Mouse (Mus musculus) ES-E14 (cell line): Measurements from ENCODE around the gene Parvb. TPM values are rescaled to one million over a fixed set of nuclear protein-coding genes. Genes with fewer than 3 reads are reported as not detected.

Experiments
- DNase-seq: peaks from one replicate; pipeline ENCODE4 v3.0.0-alpha.2; 2013; ENCODE audit warnings: low read depth, low spot score
- H3K27ac ChIP-seq: 2 replicates; pipeline ENCODE4 v1.5.1; 2012; ENCODE audit warnings: low read depth, mild to moderate bottlenecking, low read length, moderate library complexity, mixed read lengths; ENCODE audit not compliant: poor library complexity, insufficient read depth, severe bottlenecking
- H3K36me3 ChIP-seq: 2 replicates; pipeline ENCODE4 v1.6.1; 2012; ENCODE audit warnings: mild to moderate bottlenecking, low read length, moderate library complexity, mixed read lengths; ENCODE audit not compliant: control insufficient read depth, poor library complexity, insufficient read depth, severe bottlenecking
- H3K4me1 ChIP-seq, 2 experiments: fragments of 150-350 bp in 1 of 2; sonication (generic) in 1 of 2; 2 replicates each; pipeline ENCODE4 v1.6.1; 2012; ENCODE audit warnings: low read length in 2 of 2, mild to moderate bottlenecking in 1 of 2, mixed read lengths in 1 of 2; ENCODE audit not compliant: control insufficient read depth in 2 of 2, insufficient read depth in 2 of 2, poor library complexity in 1 of 2
- H3K4me3 ChIP-seq, 2 experiments: fragments of 150-350 bp in 1 of 2; sonication (generic) in 1 of 2; 2 replicates each; pipeline ENCODE4 v1.5.1; 2012; ENCODE audit warnings: low read length in 2 of 2, low read depth in 1 of 2, mild to moderate bottlenecking in 1 of 2, mixed read lengths in 1 of 2; ENCODE audit not compliant: insufficient read depth in 1 of 2, poor library complexity in 1 of 2, severe bottlenecking in 1 of 2
- H3K9ac ChIP-seq: 2 replicates; pipeline ENCODE4 v1.6.1; 2012; ENCODE audit warnings: low read depth, mild to moderate bottlenecking, low read length, mixed read lengths; ENCODE audit not compliant: poor library complexity, insufficient read depth, severe bottlenecking
- H3K9me3 ChIP-seq: fragments of 150-350 bp; sonication (generic); 2 replicates; pipeline ENCODE4 v1.6.1; 2012; ENCODE audit warnings: low read depth, mild to moderate bottlenecking, low read length; ENCODE audit not compliant: control insufficient read depth, insufficient read depth
- CHD2 ChIP-seq: IDR thresholded peaks from 2 replicates; pipeline ENCODE4 v1.6.1; 2014; ENCODE audit warnings: mild to moderate bottlenecking, low read depth, low read length, inconsistent platforms
- HCFC1 ChIP-seq: IDR thresholded peaks from 2 replicates; pipeline ENCODE4 v1.6.1; 2012; ENCODE audit warnings: low read length, inconsistent platforms, borderline replicate concordance; ENCODE audit not compliant: insufficient read depth
- MAFK ChIP-seq: IDR thresholded peaks from 2 replicates; pipeline ENCODE4 v1.6.1; 2014; ENCODE audit warnings: mild to moderate bottlenecking, low read depth, low read length, inconsistent platforms; ENCODE audit not compliant: insufficient read depth
- ZC3H11A ChIP-seq: IDR thresholded peaks from 2 replicates; pipeline ENCODE4 v1.6.1; 2012; ENCODE audit warnings: low read depth, mild to moderate bottlenecking, inconsistent platforms, low read length, borderline replicate concordance
- ZNF384 ChIP-seq: IDR thresholded peaks from 2 replicates; pipeline ENCODE4 v1.6.1; 2012; ENCODE audit warnings: low read depth, low read length, inconsistent platforms
- in situ Hi-C, 2 experiments: fragments of 600-800 bp; cut with MboI; formaldehyde crosslinking; loops; one replicate each; pipeline ENCODE4 v1.15.1; 2025; ENCODE audit warnings: low sequenced_read_pairs in 2 of 2, inconsistent platforms in 1 of 2; ENCODE audit not compliant: unreplicated experiment in 2 of 2
- total RNA-seq: library from RNA; depleted of rRNA; stranded (reverse); fragments of 300-350 nt; gene quantifications from 2 replicates; pipeline ENCODE4 v1.2.3, GENCODE M21; 2012

Parvb gene
- total RNA-seq, 1 experiment, result 10.8 TPM

DNA sequence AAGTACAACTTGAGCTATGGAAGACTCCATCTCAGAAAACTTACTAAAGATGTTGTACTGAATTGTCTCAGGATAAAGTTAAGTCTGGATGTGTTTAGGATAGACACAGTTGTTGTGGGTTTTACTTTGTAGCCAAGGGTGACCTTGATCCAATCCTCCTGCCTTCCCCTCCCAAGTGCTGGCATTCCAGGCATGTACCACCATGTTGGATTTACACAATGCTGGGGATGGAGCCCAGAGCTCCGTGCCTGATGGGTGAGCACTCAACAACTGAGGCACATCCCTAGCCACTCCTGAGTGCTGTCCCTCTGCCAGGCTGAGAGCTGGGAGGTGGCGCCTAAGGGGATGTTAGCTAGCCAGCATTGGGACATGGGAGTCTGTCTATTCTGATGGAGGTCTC, 16.6 kb upstream of the Parvb start:
- H3K4me3 ChIP-seq, result no peak overlapping the region
- H3K9me3 ChIP-seq, result no peaks in the 10 kb centered on the region
- H3K27ac ChIP-seq, result no peak overlapping the region
- peaks cover 35% of the 10 kb centered on the region for H3K36me3 ChIP-seq
- TF ChIP-seq MAFK (no peak), HCFC1 (no peak)
- no peak overlapping the region for H3K9ac ChIP-seq
- peaks cover 0 to 23% of the 10 kb centered on the region in 2 experiments; a peak in 3 of 4 replicates for H3K4me1 ChIP-seq
- in situ Hi-C loops, result no loop called here
- no peak for DNase-seq

DNA sequence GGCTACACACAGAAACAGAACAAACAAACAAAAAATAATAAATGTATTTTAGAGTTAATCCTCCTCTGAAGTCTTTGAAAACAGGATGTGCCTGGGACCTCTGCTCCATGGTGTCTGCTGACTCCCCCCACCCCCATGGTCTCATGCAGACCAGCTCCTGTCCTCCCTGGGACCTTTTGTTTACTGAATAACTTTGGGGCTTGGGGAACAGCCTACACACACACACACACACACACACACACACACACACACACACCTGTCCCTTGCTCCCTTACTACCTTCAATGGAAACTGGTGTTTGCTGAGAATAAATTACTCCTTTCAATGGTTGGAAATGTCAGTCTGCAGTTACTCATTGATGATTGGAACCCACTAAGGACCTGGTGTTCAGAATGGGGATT, 15.8 kb upstream of the Parvb start:
- no peak for DNase-seq
- Histone ChIP-seq H3K36me3 (peaks cover 27% of the 10 kb centered on the region), H3K27ac (no peak overlapping the region), H3K9me3 (no peaks in the 10 kb centered on the region), H3K4me3 (no peak overlapping the region), H3K4me1 (peaks cover 0 to 19% of the 10 kb centered on the region in 2 experiments; a peak in 3 of 4 replicates), H3K9ac (no peak overlapping the region)
- in situ Hi-C loops, result no loop called here
- no peak for TF ChIP-seq MAFK
- TF ChIP-seq ZC3H11A, result no peak
- TF ChIP-seq CHD2, result no peak
- TF ChIP-seq HCFC1, result no peak
- TF ChIP-seq ZNF384, result no peak

DNA sequence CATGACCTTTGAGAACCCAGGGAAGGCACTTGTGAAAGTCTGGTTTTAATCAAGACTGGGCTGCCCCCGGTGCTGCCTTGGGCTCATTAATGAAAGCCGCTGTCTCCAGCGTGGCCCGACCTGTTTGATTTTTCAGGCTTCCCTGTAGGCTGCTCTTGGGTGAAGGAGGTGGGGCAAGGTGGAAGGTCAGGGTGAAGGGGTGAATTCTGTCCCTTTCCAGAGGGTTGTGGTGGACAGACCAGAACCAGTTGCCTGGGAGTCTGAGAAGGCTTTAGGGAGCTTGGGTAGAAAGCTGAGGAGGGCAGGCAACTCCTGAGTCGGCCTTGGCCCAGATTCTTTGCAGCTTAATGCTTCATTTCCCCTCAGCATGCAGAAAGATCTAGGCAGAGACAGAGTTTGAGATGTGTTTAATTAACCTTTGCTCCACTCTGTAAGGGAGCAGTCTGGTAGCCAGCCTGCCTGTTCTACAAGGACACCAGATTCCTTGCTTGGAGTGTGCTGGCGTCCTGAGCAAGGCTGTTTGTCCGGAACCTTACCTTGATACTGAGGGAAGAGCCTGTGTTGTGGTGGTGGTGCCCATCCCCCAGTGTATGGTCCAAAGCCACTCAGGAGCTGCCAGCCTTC, 15.3 kb upstream of the Parvb start:
- in situ Hi-C loops, result no loop called here
- Histone ChIP-seq H3K27ac (no peak overlapping the region), H3K9me3 (no peaks in the 10 kb centered on the region), H3K36me3 (peaks cover 23% of the 10 kb centered on the region), H3K9ac (no peak overlapping the region), H3K4me1 (peaks cover 0 to 19% of the 10 kb centered on the region in 2 experiments; a peak in 3 of 4 replicates), H3K4me3 (no peak overlapping the region)
- TF ChIP-seq CHD2 (no peak), ZNF384 (no peak), MAFK (no peak), ZC3H11A (no peak), HCFC1 (no peak)
- no peak for DNase-seq

DNA sequence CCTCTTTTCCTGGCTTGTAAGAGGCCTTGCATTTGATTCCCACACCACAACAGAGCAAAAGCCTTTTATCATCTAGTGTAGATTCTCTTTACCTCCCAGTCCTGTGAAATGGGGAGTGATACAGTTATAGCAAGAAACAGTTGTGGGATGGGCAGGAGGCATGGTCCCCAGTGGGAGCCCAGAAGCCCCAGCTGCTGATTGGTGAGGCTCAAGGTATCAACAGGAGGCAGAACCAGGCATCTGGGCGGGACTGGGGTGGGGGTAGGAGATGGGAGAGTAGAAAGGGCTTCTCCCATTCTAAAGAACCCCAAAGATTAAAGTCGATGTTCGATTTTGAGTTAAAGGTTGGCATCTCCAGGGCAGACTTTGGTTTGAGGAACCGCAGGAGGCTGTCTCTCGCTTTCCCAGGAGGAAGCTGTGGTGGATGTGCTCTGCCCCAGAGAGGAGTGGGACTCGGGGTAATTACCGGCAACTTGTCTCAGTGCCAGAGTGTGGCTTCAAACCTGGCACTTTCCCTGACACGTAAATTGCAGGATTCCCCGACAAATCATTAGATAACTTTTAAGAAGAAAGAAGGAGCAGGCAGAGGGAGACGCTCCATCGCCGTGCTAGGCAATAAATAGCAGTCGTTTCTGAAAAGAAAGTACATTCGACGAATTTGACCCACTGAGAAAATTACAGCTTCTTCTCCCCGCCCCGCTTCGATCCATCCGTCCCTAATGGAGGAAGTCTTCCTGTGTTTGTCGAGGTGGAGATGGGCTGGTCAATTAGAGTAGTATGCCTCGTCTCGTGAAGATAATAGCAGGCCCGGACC, 13.7 kb upstream of the Parvb start:
- Histone ChIP-seq H3K4me3 (no peak overlapping the region), H3K36me3 (peaks cover 14% of the 10 kb centered on the region), H3K9me3 (no peaks in the 10 kb centered on the region), H3K27ac (no peak overlapping the region), H3K4me1 (peaks cover 0 to 18% of the 10 kb centered on the region in 2 experiments; a peak in 3 of 4 replicates), H3K9ac (no peak overlapping the region)
- TF ChIP-seq ZC3H11A, result no peak
- TF ChIP-seq HCFC1, result no peak
- no peak for TF ChIP-seq MAFK
- TF ChIP-seq CHD2, result no peak
- no peak for TF ChIP-seq ZNF384
- in situ Hi-C loops, result no loop called here
- DNase-seq, result no peak
